Mouse (Mus musculus) intestine, embryonic 14.5 days (tissue): ENCODE measurements around the gene Ephb2. TPM values are rescaled to one million over a fixed set of nuclear protein-coding genes. Genes with fewer than 3 reads are reported as not detected.

Experiments
- ATAC-seq: fragments of 200-750 bp; cut with Nextera tagmentation; replicated peaks from 2 replicates; pipeline ENCODE4 v1.8.0; 2017; ENCODE audit warnings: low read depth, moderate number of reproducible peaks, moderate TSS enrichment, moderate library complexity; ENCODE audit not compliant: low FRiP score, low TSS enrichment
- DNase-seq: peaks from one replicate; pipeline ENCODE4 v3.0.0-alpha.2; 2018; ENCODE audit warnings: low spot score
- H3K27ac ChIP-seq: fragments of 300-500 bp; sonication (generic); 2 replicates; pipeline ENCODE4 v1.5.1; 2014; ENCODE audit warnings: low read depth, mild to moderate bottlenecking, control low read depth
- H3K27me3 ChIP-seq: fragments of 300-500 bp; sonication (generic); replicated peaks from 2 replicates; pipeline ENCODE4 v1.6.1; 2014; ENCODE audit warnings: low read length, control low read depth; ENCODE audit not compliant: control insufficient read depth, insufficient read depth
- H3K36me3 ChIP-seq: fragments of 300-500 bp; sonication (generic); 2 replicates; pipeline ENCODE4 v1.6.1; 2014; ENCODE audit warnings: low read length, control low read depth; ENCODE audit not compliant: control insufficient read depth, insufficient read depth
- H3K4me1 ChIP-seq: fragments of 300-500 bp; sonication (generic); replicated peaks from 2 replicates; pipeline ENCODE4 v1.6.1; 2014; ENCODE audit warnings: low read length, control low read depth, mixed read lengths; ENCODE audit not compliant: control insufficient read depth, insufficient read depth
- H3K4me2 ChIP-seq: fragments of 300-500 bp; sonication (generic); 2 replicates; pipeline ENCODE4 v1.6.1; 2014; ENCODE audit warnings: low read length
- H3K4me3 ChIP-seq: fragments of 300-500 bp; sonication (generic); 2 replicates; pipeline ENCODE4 v1.5.1; 2014; ENCODE audit warnings: low read depth, low read length, control low read depth, mixed read lengths
- H3K9ac ChIP-seq: fragments of 300-500 bp; sonication (generic); 2 replicates; pipeline ENCODE4 v1.6.1; 2014; ENCODE audit warnings: mild to moderate bottlenecking, low read length
- H3K9me3 ChIP-seq: fragments of 300-500 bp; sonication (generic); 2 replicates; pipeline ENCODE4 v1.6.1; 2016; ENCODE audit warnings: low read length, control low read depth; ENCODE audit not compliant: control insufficient read depth
- WGBS: fragments of 180-500 bp; shearing (Covaris S2); extraction: QIAGEN DNeasy Blood & Tissue Kit; methylation state at CpG from one replicate; pipeline ENCODE4 v1.1.7; 2014; 5-methylcytosine and 5-hydroxymethylcytosine counted together
- polyA plus RNA-seq: library from polyadenylated mRNA; unstranded; fragments of >200 nt; fragmentation: Nextera tagmentation; extraction: Ambion mirVana; gene quantifications from 2 replicates; pipeline ENCODE4 v1.2.1, GENCODE M21; 2014

Ephb2 gene
- polyA plus RNA-seq, 1 experiment from 2014 or later, result 11.4 TPM

DNA sequence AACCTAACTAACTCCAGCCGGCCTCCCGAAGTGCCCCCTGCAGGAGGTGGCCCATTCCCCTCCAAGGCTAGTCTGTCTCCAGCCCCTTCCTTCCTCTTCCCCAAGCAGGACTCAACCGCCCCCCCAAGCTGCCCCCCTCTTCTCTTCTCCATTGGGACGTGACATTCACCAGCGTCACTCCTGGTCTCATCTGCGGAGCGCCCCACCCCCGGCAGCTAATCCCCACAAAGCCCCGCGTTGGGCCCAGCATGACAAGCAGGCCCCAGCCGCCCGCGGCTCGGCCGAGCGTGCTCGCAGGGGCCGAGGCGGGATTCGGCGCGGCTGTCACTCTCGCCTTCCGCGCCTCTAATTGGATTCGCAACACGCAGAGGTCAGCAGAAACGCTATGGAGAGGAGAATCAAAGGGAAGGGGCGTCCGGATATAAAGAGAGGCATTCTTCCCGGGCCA is 80.4 kb downstream of the Ephb2 start:
- H3K9me3 ChIP-seq, result no peaks in the 10 kb centered on the region
- H3K4me2 ChIP-seq, result peak overlapping the region; percentile 58
- no peaks in the 10 kb centered on the region for H3K27me3 ChIP-seq
- H3K4me3 ChIP-seq, result peak overlapping the region; percentile 20
- DNase-seq (peak; percentile 75), ATAC-seq (peak; percentile 37)
- WGBS, result 2% methylated on average over 31 of the region's 31 CpGs
- 0 out of 2 replicates have a peak, but pooled peaks cover 6% of the 10 kb centered on the region for H3K36me3 ChIP-seq
- H3K4me1 ChIP-seq, result peaks cover 40% of the 10 kb centered on the region
- H3K9ac ChIP-seq, result peak overlapping the region; percentile 30; the same call in 1 of the 2 replicates
- peak overlapping the region; percentile 33; the same call in 1 of the 2 replicates for H3K27ac ChIP-seq

- Histone ChIP-seq H3K27ac (no peak overlapping the region), H3K4me1 (peaks cover 52% of the 10 kb centered on the region), H3K4me3 (no peak overlapping the region), H3K9me3 (no peaks in the 10 kb centered on the region), H3K9ac (no peak overlapping the region), H3K36me3 (0 out of 2 replicates have a peak, but pooled peaks cover 6% of the 10 kb centered on the region), H3K27me3 (no peaks in the 10 kb centered on the region), H3K4me2 (no peak overlapping the region)
- ATAC-seq, result no peak
- WGBS, result 93% methylated on average over 8 of the region's 8 CpGs
- no peak for DNase-seq
Observed at GRCm38 (mm10) chr4:136754256-136754655, 81.5 kb downstream of the Ephb2 start.

DNA sequence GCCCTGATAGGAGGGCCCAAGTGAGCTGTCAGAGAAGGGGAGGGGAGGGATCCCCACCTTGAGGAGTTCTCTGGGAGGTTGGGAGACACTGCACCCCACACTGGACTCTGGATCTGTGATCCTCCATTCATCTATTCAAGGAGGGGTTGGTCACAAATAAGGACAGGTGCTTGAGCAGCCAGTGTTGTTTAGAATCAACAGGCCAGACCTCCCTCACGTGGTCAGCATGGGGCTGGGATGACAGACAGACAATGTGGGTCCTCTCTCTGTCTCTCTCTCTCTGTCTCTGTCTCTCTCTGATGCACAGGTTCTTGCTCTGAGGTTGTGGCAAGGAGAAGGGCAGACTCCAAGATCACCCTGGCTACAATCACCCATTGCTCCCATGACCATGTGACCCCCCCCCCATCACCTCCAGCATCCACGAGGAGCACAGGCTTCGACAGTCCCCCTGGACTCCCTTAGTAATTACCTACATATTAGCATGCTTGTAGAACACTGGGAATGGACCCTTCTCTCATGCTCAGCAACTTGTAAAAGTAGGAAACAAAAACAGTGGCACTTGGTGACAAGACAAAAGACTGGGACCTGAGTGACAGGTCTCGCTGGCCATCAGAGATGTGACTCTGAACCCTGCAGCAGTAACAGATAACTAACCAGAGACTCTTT is 84.3 kb downstream of the Ephb2 start:
- H3K9ac ChIP-seq, result no peak overlapping the region
- H3K4me3 ChIP-seq, result no peak overlapping the region
- peaks cover 48% of the 10 kb centered on the region for H3K4me1 ChIP-seq
- DNase-seq (no peak), ATAC-seq (no peak)
- WGBS, result 47% methylated on average over 4 of the region's 4 CpGs
- H3K36me3 ChIP-seq, result no peaks in the 10 kb centered on the region
- H3K9me3 ChIP-seq, result no peaks in the 10 kb centered on the region
- no peak overlapping the region for H3K4me2 ChIP-seq
- H3K27ac ChIP-seq, result no peak overlapping the region
- H3K27me3 ChIP-seq, result no peaks in the 10 kb centered on the region

DNA sequence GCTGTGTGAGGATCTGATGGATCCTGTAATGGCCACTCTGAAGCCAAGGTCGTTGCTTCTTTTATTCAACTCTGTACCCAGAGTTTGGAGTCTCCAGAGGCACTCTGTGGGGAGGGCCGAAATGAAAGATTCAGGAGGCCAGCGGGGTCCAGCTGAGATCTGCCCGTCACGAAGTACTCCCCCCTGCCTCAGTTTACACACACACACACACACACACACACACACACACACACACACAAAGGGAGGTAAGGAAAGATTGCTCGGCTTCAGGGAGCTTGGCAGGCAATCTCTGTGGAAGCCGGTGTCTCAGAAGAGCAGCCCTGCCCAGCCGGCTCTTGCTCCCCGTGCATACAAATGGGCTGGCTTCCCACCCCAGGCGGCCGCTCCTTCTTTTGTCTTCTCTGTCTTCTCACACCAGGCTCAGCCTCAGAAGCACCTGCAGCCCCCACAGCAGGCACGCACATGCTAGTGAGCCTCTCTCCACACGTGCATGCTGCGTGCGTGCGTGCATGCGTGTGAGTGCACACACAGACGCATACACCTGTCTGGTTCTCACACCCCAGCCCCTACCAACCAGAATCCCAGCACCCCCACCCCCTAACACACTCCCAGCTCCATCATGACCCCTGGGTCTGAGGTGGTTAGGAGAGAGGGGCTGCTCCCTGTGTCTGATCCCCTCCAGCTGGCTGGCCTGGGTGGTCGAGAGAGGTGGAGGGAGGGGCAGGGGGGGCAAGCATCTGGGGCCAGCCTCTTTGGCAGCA is 85.0 kb downstream of the Ephb2 start:
- H3K9me3 ChIP-seq, result no peaks in the 10 kb centered on the region
- no peak overlapping the region for H3K27ac ChIP-seq
- H3K36me3 ChIP-seq, result no peaks in the 10 kb centered on the region
- H3K4me3 ChIP-seq, result no peak overlapping the region
- H3K27me3 ChIP-seq, result no peaks in the 10 kb centered on the region
- 29% methylated on average over 19 of the region's 19 CpGs for WGBS
- peaks cover 41% of the 10 kb centered on the region for H3K4me1 ChIP-seq
- H3K9ac ChIP-seq, result no peak overlapping the region
- ATAC-seq (no peak), DNase-seq (no peak)
- H3K4me2 ChIP-seq, result no peak overlapping the region

GRCm38 (mm10) chr4:136749851-136750577 is 85.8 kb downstream of the Ephb2 start:
- peak; percentile 37; the same call in 1 of the 2 replicates for ATAC-seq
- no peak overlapping the region for H3K9ac ChIP-seq
- no peak overlapping the region for H3K4me3 ChIP-seq
- WGBS, result 45% methylated on average over 19 of the region's 19 CpGs
- no peak for DNase-seq
- H3K4me1 ChIP-seq, result peaks cover 33% of the 10 kb centered on the region
- H3K27me3 ChIP-seq, result no peaks in the 10 kb centered on the region
- H3K27ac ChIP-seq, result peak overlapping the region; percentile 60; the same call in 1 of the 2 replicates
- no peaks in the 10 kb centered on the region for H3K9me3 ChIP-seq
- no peaks in the 10 kb centered on the region for H3K36me3 ChIP-seq
- H3K4me2 ChIP-seq, result no peak overlapping the region

- Histone ChIP-seq H3K9ac (no peak overlapping the region), H3K36me3 (no peaks in the 10 kb centered on the region), H3K27me3 (no peaks in the 10 kb centered on the region), H3K4me3 (no peak overlapping the region), H3K4me2 (no peak overlapping the region), H3K4me1 (peaks cover 34% of the 10 kb centered on the region), H3K27ac (peak overlapping the region; percentile 60; the same call in 1 of the 2 replicates), H3K9me3 (no peaks in the 10 kb centered on the region)
- 50% methylated on average over 4 of the region's 4 CpGs for WGBS
- ATAC-seq, result no peak
- no peak for DNase-seq
Observed at GRCm38 (mm10) chr4:136749431-136749830, 86.4 kb downstream of the Ephb2 start.

GRCm38 (mm10) chr4:136748842-136749392 is 86.9 kb downstream of the Ephb2 start:
- no peak for ATAC-seq
- Histone ChIP-seq H3K4me2 (no peak overlapping the region), H3K36me3 (no peaks in the 10 kb centered on the region), H3K27ac (peak overlapping the region; percentile 60; the same call in 1 of the 2 replicates), H3K9ac (no peak overlapping the region; the same call in 1 of the 2 replicates), H3K4me1 (peaks cover 34% of the 10 kb centered on the region), H3K27me3 (no peaks in the 10 kb centered on the region), H3K4me3 (no peak overlapping the region), H3K9me3 (no peaks in the 10 kb centered on the region)
- peak; percentile 73 for DNase-seq
- WGBS, result 24% methylated on average over 7 of the region's 7 CpGs

DNA sequence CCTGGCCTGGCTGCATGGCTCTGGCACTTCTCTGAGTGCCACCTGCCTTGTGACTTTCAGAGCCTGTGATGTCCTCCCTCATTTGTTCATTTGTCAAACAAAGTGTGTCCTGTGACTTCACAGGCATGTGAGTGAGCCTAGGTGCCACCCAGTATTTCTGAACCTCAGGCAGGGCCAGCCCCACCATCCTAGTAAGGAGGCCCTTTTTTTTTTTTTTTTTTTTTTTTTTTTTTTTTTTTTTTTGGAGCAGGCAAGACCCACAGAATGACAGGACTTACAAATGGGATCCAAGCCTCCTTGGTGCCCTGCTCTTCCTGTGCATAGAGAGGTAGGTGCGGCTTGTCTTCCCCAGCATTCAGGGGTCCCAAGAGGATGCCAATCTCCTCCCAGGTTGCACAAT is 89.3 kb downstream of the Ephb2 start:
- 89% methylated on average over 1 of the region's 1 CpGs for WGBS
- Histone ChIP-seq H3K9me3 (no peaks in the 10 kb centered on the region), H3K4me2 (no peak overlapping the region), H3K27me3 (no peaks in the 10 kb centered on the region), H3K9ac (no peak overlapping the region), H3K4me3 (no peak overlapping the region), H3K36me3 (no peaks in the 10 kb centered on the region), H3K4me1 (peaks cover 46% of the 10 kb centered on the region), H3K27ac (no peak overlapping the region)
- DNase-seq (no peak), ATAC-seq (no peak)
